Mouse (Mus musculus): Measurements from ENCODE around the gene Prtn3.
"Not testable (repeated sequence)": the region's sequence is repeated elsewhere in the genome, so short reads cannot be mapped to it uniquely, and the experiment has no call there.

The Prtn3 gene

DNA sequence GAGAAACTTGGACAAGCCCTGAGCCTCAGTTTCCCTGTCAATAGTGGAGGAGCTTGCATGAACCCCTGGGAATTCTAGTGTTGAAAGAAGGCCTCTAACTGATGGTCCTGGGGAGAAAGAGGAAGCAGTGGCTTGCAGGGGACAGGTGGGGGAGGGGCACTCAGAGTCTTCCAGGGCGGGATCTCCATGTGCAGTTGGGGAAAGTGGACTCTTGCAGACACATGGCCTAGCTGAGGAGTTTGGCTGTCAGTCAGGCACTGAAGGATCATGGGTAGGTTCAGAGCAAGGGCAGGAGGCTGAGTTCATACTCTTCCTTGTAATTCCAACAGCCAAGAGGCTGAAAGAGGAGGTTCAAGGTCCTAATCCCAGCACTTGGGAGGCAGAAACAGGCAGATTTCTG is 2.9 kb downstream of the Prtn3 start:
- no peak for DNase-seq (ENCODE audit: low read depth, low spot score)

DNA sequence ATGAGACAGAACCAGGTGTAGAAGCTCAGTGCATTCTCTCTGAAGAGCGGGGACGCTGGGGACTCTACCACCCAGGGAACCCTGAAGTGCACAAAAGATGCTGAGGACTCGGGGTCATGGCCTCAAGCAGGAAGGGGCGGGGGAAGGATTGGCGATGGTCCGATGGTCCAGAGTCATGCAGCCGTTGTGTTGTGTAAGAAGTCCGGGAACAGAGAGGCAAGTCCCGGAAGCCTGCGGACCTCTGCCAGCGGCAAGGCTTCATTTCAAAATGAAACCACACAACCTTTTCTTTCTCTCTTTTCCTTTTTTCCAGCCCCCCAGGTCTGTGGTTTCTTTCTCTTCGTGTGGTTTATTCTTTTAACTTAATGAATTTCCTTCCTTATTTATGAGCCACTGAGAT is 3.5 kb downstream of the Prtn3 start:
- no peak for DNase-seq (ENCODE audit: low read depth, low spot score)

DNA sequence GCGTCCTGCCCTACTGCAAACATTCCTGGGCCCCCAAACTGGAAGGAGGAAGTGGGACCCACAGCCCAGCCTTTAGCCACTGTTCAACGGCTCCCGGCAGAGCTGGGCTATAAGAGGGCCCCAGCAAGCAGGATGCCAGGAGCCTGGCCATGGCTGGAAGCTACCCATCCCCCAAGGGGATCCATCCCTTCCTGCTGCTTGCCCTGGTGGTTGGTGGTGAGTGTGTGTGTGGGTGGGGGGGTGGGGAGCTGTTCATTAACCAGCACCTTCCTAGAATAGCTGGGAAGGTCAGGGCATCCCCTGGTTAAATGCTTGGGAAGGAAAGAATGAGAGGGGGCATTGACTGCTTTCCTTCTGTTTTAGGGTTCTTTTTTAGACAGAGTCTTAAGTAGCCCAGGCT is 5.3 kb downstream of the Prtn3 start:
- no peak for DNase-seq (ENCODE audit: low read depth, low spot score)

DNA sequence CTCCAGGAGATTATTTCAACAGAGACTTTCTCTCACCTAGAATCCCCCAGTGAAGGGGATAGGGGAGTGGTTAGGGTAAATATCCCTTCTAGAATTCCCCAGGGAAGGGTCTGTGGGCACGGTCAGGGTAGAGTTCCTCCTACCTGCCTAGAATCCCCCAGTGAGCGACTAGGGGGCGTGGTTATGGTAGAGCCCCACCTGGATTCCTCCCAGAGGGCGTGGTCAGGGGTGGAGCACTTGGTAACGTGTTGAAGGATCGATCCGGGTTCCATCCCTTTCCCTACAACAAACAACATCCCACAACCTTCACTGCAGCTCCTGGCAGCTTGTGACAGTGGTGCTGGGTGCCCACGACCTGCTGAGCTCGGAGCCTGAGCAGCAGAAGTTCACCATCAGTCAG is 6.4 kb downstream of the Prtn3 start:
- DNase-seq (ENCODE audit: low read depth, low spot score) = no peak

DNA sequence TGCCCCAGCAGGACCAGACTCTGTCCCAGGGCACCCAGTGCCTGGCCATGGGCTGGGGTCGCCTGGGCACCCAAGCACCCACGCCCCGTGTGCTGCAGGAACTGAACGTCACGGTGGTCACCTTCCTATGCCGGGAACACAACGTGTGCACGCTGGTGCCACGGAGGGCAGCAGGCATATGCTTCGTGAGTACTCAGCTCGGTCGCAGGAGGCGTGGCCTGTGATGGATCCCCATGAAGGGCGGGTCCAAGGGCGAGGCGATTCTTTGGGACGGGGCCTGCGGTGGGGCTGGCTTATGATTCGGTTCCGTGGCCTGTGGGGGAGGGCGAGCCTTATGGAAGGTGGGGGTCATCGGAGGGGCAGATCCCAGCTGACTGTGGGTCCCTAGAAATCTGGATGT is 7.7 kb downstream of the Prtn3 start:
- DNase-seq (ENCODE audit: low read depth, low spot score) = no peak

DNA sequence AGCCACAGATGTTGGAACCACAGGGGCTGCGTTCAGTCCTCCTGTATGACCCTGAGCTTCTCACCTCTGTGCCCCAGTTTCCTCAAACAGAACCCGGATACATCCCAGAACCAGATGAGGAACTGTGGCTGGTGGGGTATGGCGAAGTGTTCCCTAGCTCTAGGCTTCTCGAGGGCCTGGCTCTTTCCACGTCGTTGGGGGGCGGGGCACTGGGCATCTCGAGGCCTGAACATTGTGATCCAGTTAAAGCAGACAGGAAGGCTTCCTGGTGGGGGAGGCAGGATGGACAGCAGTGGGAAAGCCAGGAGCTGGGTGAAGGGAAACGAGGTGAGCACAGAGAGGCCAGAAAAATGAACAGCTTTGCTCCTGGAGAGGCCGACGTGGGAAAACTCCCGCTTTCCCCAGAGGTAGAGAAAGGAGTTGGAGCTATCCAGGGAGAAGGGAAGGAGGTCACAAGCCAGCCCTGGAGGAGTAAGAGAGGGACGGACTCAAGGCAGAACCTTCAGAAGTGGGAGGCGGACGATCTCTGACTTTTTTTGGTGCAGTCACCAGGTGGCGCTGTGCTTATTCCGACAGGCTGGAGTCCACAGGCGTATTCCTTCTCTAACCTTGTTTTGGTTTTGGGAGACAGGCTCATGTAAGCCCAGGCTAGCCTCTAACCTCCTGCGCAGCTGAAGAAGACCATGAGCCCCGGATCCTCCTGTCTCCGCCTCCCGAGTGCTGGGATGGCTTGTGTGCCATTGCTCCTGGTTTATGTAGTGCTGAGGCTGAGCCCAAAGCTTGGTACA is 9.2 kb downstream of the Prtn3 start:
- DNase-seq (ENCODE audit: low read depth, low spot score) = peak; percentile 64

GRCm38 (mm10) chr10:79884446-79884845 is 10.2 kb downstream of the Prtn3 start:
- no peak for DNase-seq (ENCODE audit: low read depth, low spot score)

DNA sequence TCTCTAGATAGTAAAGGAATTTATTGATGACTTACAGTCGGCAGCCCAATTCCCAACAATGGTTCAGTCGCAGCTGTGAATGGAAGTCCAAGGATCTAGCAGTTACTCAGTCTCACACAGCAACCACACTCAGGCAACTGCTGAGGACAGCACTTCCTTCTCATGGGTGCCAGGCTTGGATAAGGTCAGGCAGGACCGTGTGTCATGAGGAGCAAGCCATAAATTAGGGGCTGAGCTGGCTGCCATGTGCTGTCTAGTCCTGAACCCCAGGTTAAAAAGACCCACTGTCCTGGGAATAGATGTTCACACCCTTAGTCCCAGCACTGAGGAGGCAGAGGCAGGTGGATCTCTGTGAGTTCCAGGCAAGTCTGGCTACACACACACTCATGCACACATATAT is 10.7 kb downstream of the Prtn3 start:
- not testable (repeated sequence) for DNase-seq (ENCODE audit: low read depth, low spot score)

DNA sequence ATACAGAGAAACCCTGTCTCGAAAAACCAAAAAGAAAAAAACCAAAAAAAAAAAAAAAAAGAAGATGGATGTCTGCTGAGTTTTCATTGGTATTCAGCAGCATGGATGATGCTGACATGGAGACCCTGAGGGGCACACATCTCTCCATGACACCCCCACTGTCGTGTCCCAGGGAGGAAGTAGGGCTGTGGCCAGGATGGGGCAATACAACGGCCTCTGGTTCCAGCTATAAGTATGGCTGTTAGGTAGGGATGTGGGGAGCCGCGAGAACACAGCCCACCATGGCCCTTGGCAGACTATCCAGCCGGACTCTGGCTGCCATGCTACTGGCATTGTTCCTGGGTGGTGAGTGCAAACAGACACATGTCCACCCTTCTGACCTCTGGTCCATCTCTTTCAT is 11.8 kb downstream of the Prtn3 start, which contains the start of gene Elane:
Gene Elane (plus strand): TSS at position 194 of the 400 bp plus-strand sequence.
- no peak for DNase-seq (ENCODE audit: low read depth, low spot score)

- DNase-seq (ENCODE audit: low read depth, low spot score) = no peak
Observed at GRCm38 (mm10) chr10:79886611-79887010, 12.3 kb downstream of the Prtn3 start.

- no peak for DNase-seq (ENCODE audit: low read depth, low spot score)
Observed at GRCm38 (mm10) chr10:79889386-79889785, 15.1 kb downstream of the Prtn3 start.

DNA sequence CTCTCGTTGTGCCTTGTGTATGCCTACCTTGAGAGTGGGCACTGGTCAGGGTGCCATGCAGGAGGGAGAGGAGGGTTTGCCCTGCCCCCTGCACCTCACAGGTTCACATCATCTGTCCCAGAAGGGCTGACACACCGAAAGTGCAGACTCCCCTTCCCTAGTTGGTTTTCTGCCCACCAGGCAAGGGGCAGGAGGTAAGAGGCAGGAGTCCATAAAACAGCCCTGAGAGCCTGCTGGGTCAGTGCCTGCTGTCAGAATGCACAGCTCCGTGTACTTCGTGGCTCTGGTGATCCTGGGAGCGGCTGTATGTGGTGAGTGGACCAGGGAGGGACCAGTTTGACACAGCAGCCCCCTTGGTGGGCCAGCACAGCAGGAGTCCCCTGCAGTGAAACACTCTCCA is 16.4 kb downstream of the Prtn3 start, which contains the start of gene Cfd:
Gene Cfd (plus strand): TSS at position 184 of the 400 bp plus-strand sequence.
- DNase-seq (ENCODE audit: low read depth, low spot score) = no peak

DNA sequence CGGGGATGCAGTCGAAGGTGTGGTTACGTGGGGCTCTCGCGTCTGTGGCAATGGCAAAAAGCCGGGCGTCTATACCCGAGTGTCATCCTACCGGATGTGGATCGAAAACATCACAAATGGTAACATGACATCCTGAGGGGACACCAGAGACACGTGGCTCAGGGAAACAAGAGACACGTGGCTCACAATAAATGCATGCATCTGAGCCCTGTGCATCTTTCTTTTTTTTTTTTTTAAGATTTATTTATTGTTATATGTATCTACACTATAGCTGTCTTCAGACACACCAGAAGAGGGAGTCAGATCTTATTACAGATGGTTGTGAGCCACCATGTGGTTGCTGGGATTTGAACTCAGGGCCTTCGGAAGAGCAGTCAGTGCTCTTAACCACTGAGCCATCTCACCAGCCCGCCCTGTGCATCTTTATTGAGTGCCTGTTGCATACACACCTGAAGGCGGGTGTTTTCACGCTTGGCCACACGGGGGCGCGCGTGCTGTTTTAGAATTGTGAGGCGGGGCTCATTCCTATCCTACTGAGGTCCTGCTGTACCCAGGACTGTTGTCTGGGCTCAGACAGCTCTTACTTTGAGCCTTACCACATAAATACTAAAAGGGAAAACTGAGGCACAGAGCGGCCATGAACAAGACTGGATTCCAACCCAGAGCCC is 18.3 kb downstream of the Prtn3 start:
- DNase-seq (ENCODE audit: low read depth, low spot score) = peak; percentile 60

- DNase-seq (ENCODE audit: low read depth, low spot score) = no peak
Observed at GRCm38 (mm10) chr10:79896306-79896705, 22.0 kb downstream of the Prtn3 start.

DNA sequence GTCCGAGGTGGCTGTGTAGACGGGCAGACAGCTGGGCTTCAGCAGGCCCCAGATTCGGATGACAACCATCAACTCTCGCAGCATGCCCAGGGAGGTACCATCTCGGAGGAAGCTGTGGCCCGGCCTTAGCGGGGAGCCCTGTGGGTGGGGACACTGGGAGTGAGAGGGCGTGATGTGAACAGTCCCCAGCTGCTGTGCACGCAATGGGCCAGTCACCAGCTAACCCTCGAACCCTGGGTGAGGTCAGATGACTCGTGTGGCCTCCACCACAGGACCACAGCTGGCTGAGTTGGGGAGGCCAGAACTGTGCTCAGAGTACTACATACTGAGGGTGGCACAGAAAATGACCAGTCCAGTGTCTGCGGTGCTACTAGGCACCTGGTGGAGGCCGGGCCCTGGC is 22.5 kb downstream of the Prtn3 start:
- DNase-seq (ENCODE audit: low read depth, low spot score) = no peak

GRCm38 (mm10) chr10:79897316-79898245 is 23.3 kb downstream of the Prtn3 start:
- no peak for DNase-seq (ENCODE audit: low read depth, low spot score)

- DNase-seq (ENCODE audit: low read depth, low spot score) = no peak
Observed at GRCm38 (mm10) chr10:79900951-79901410, 26.7 kb downstream of the Prtn3 start.

DNA sequence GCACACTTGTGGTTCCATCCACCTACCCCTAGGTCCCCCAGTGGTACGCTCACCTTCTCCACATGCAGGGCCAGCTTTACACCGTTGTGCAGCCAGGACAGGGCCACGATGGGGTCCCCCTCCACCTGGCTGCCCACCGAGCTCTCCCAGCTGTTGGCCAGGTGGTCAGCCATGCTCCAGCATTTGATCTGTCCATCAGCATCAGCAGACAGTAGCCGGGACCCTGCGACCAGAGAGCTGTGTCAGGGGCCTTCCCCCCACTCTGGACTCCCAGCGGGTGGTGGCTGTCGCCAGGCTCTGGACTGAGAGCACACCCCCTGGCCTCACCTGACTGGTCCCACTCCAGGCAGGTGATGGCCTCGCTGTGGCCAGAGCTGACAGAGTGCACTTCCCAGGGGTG is 32.4 kb downstream of the Prtn3 start:
- DNase-seq (ENCODE audit: low read depth, low spot score) = no peak

GRCm38 (mm10) chr10:79907415-79907814 is 33.1 kb downstream of the Prtn3 start:
- no peak for DNase-seq (ENCODE audit: low read depth, low spot score)

DNA sequence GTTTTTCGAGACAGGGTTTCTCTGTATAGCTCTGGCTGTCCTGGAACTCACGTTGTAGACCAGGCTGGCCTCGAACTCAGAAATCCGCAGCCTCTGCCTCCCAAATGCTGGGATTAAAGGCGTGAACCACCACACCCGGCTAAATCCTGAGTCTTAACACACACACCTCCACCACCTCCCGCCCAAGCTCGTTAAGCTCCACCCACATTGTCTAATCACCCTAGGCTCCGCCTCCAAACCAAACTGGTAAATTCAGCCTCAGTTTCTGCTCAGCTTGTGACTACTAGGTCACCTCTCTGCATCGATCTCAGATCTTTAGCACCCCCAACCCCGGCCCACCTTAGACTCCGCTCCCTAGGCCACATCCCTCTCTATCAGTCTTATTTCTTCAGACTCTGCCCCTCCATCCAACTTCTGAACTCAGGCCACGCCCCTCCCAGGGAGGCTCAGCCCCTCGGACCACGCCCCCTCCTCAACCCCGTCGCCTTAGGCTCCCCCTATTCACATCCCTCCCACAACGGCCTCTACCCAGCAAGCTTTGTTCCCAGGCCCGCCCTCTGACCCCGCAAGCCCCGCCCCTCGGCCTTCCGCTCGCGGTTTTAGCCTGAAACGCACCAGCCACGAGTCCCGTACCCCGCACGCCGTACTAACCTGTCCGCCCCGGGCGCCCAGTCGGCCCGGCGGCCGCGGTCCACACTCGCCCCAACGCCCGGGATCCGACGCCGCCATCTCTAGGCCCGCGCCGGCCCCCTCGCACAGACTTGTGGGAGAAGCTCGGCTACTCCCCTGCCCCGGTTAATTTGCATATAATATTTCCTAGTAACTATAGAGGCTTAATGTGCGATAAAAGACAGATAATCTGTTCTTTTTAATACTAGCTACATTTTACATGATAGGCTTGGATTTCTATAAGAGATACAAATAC is 34.2 kb downstream of the Prtn3 start, which contains the start of gene Med16:
Gene Med16 (minus strand): TSS at position 757 of the 925 bp plus-strand sequence.
- DNase-seq (ENCODE audit: low read depth, low spot score) = peak; percentile 91

All from embryo, embryonic 11.5 days (tissue).